Mouse (Mus musculus) CH12F3 (cell line): ENCODE data around the gene Pdcd6.

ENCODE experiments used
- in situ Hi-C: fragments of 300-500 bp; cut with MboI; formaldehyde crosslinking; loops from 2 replicates; pipeline ENCODE4 v1.14.3; 2020; ENCODE audit warnings: low sequenced_read_pairs

Pdcd6 gene

DNA sequence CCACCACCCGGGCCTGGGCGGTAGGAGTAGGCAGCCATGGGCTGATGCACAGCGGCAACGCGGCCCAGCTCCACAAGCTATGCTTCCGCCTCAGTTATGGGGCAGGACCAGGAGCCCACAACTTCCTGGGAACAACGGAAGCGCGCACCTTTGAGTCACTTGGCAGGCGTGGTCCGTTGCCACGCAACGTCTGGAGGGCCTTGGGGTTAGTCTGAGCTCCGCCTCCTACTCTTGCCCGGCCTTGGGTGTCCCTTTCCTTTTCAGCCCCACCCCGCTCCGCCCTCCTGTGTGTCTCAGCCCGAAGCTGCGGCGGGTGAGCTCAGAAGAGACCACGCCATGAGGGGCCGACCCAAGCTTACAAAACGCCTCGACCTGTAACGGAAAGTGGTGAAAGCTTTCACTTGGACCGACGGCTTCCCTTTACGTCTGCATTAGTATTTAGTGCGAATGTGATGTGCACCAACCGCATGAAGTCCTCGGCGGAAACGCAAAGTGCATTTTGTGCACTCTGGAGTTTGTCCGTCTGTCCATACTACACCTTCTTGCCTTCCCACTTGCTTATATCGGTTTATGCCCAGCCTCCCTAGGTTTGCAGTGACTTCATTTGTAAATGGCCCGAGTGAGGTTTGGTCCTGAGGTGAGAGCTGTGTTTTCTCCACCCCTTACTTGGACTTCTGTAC is at the start of gene Pdcd6:
Gene Pdcd6 (minus strand): TSS at position 411 of the 680 bp plus-strand sequence.
- in situ Hi-C loops = no loop called here

DNA sequence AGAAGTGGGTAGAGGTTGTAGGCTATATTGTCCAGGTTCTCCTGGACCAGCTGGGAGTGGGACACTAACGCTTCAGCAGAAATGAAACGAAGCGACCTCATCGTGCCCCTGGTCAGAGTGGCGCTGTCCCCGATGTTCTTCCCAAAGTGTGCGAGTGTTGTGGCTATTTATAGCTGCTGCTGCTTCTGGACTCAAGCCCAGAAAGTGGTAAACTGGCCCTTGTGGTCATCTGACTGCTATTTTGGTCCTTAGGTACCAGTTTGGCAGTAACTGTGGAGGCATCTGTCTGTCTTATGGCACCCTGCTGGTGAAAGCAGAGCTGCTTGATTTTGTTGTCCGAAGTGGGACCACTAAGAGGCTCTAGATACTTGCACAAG is 46.5 kb upstream of the Pdcd6 start, which contains the start of gene Lrrc14b:
Gene Lrrc14b (minus strand): TSS at position 147 of the 377 bp plus-strand sequence.
- in situ Hi-C loops = no loop called here

DNA sequence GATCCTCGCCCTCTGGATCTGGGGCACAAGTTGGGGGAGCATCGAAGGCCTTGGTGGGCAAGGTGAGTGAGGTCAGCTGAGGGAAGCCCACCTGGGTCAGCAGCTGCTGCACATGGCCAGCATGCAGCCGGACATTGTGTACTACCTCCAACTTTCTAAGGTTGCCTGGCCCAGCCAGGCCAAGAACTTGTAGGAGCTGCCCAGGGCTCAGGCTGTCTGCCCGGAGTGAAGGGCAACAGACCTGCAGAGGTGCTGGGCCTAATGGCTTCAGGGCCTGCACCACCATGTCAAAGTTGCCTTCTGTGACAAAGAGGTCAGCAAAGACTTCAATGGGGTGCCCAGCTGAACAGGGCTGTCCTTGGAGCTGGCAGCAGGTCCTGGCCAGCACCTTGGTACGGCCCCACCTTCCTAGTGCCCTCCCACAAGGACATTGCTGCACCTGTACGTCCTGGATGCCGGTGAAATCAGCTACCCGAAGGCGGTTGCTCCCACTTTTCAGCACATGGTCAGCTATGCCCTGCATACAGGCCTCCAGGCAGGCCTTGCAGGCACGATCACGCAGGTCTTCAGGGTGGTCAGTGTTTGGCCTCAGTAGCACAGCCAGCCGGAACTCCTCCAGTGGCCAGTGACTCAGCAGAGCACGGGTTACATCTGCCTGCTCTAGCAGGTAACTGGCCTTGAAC is 45.9 kb upstream of the Pdcd6 start:
- in situ Hi-C loops = no loop called here

DNA sequence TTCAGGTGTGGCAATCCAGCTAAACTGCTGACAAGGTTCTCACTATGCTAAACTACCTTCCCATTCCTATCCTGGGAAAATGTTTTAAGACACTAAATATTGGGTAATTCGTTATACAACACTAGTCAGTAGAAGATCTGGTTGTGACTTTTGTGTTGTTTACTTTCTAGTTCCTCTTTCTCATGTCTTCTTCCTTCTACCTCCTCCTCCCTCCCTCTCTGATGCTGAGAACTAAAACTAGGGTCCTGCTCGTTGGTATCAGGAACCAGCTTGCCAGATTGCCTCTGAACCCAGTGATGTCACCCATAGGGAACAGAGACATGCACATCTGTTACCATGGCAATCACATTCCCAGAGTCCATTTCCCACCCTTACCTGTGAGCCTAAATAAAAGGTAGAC is 44.8 kb upstream of the Pdcd6 start:
- in situ Hi-C loops = no loop called here

DNA sequence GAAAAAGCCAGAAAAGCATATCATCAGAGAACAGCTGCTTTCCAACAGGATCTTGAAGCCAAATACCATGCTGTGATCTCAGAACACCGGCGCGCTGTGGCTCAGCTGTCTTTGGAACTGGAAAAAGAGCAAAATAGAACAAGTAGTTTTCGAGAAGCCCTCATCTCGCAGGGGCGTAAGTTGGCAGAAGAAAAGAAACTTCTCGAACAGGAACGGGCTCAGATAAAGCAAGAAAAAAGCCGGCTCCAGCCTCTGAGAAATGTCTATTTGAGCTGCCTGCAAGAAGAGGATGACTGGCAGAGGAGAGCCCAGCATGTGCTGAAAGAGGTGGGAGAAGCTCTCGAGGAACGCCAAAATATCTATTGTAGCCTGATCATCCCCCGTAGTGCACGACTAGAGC is 39.1 kb upstream of the Pdcd6 start:
- in situ Hi-C loops = no loop called here

DNA sequence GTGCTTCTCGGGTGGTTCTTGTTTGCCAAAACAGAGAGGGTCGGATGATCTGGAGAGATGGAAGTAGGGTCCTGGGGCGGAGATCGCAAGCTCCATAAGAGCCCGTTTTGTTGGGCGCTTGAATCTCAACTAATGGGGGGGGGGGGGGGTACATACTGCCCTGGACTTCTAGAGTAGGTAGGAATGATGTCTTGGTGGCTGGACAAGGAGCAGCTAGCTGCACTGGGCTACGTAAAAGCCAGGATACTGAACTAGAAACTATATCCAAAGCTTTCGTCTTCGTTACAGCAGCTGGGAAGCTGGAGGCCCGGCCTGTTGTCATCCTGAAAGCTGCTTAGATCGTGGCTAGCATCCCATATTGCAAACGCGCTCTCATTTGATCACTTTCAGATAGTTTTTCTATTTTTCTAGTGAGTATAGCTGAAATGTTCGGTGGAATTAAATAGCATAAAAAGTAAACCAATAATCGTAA is 33.1 kb upstream of the Pdcd6 start:
- in situ Hi-C loops = no loop called here

DNA sequence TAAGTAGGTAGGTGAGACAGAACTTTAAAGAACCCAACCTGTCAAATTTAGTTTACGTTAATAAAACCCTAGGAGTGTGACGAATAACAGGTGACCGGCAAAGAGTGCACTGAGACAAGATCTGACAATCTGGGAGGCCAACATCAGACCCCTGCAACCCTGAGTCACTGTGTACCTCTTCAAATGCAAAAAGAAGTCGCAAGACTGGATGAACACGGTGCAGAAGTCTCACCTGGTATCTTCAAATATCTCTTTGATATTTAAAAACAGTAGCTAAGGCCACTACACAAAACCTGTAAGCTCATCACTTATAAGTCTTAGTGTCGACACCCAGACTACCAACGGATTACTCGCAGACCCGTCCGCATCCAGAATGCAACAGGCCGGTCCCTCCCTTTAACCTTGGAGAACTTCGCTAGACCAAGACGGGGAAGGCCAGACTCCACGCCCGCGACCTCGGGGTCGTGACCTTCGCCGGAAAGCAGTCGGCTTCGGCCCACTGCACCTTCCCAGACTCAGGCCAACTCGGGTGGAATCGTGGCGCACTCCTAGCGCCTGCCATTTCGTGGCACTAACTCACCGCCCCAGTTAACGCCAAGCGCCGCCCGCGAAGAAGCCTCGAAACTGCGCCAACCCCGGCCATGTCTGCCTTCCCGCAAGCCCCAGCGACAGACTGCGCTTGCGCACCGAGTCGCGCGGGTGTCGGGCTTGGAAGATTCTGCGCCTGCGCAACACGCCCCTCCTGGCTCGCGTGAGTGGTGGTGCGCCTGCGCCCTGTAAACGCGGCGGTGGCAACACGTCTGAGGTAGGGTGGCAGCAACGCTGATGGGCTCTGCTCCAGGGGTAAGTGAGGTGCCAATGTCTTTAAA is 32.4 kb upstream of the Pdcd6 start, which contains the start of the genes Sdha and Ccdc127:
Gene Sdha (minus strand): TSS at position 715 of the 869 bp plus-strand sequence.
Gene Ccdc127 (plus strand): TSS at position 744 of the 869 bp plus-strand sequence.
- in situ Hi-C loops = loop anchor here (25.0 kb wide), 1 partner anchor 163 kb away; no protein-coding TSS in a partner anchor

DNA sequence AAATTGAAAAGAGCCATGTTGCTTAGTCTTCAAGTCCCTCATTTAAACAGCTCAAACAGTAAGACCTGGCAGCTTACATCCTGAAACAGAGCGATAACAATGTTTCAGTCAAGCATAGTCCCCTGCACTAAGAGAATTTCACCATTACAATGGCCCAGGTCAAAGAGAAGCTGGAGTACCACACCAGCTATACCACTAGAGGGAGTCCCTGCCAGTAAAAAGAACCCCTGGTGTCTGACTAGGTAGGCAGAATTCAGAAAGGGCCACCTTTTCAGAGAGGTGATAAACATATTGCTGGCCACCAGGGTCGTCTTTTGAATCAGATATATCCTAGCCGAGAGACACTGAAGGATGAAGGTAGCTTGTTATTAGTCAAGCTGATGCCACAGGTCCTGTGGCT is 23.7 kb upstream of the Pdcd6 start:
- in situ Hi-C loops = loop anchor here (25.0 kb wide), 1 partner anchor 171 kb away; no protein-coding TSS in a partner anchor

DNA sequence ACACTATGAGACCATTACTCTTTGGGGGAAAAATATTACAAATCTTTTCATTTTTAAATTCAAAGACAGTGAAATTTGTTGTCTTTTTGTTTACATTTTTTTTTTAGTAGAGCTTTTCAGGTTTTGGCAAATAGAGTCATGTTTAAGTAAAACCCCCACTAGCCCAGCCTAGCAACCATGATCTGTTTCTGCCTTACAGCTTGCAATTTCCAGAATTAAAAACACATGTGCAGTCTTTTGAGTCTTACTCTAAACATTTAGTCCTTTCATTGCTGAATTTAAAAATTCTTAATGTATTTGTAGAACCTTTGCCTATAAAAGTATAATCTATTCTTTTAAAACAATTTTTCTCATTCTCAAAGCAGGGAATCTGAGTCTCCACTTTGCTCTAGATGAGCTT is 11.9 kb upstream of the Pdcd6 start:
- in situ Hi-C loops = loop anchor here (25.0 kb wide), 1 partner anchor 183 kb away; no protein-coding TSS in a partner anchor

DNA sequence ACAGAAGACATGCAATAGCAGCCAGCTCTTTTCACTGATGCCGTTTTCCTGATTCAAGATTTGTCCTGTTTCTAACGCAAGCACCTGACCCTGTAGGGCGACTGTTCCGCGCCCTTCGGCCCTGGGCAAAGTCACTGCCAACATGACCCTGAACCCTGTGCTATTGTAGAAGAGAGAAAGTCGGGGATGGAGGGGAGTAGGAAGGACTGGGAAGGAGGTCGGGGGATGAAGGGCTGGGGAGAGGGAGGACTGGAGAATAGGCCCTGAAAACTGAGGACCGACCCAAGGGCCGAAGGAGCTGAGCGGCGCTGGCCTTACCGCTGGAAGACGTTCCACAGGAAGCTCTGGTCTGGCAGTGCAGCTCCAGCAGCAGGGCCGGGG is 601 bp downstream of the Pdcd6 start:
- in situ Hi-C loops = no loop called here

DNA sequence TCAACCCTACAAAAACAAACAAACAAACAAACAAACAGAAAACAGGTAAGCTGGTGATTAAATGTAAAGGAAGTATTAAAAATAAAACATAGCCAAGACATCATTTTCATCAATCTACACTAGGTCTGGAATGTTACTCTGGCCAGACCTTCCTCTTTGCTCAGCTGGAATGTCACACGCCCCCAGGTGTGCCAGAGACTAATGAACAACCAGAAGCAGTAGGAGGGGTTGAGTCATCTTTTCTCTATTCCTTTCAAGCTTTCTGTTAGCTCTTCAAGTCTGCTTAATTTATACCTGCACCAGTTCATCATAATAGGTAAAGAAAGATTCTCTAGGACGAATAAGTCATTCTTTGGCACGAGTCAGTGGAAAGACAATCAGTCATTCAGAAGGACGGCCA is 994 bp downstream of the Pdcd6 start:
- in situ Hi-C loops = no loop called here

DNA sequence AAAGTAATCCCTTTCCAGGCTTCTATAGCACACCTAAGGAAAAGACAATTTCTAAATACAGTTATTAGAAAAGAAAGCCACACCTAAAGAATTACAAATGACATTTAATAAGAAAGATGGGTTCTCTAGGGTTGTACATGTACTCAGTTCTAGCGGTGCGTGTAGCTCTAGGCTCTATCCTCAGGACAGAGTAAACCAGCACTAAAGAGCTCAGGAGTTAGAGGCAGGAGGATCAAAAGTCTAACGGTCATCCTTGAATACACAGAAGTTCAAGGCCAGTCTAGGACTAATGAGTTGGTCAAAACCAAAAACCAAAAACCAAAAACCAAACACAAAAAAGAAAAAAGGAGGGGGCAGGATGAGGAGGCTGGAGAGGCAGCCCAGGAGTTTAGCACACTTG is 2.8 kb downstream of the Pdcd6 start:
- in situ Hi-C loops = no loop called here

DNA sequence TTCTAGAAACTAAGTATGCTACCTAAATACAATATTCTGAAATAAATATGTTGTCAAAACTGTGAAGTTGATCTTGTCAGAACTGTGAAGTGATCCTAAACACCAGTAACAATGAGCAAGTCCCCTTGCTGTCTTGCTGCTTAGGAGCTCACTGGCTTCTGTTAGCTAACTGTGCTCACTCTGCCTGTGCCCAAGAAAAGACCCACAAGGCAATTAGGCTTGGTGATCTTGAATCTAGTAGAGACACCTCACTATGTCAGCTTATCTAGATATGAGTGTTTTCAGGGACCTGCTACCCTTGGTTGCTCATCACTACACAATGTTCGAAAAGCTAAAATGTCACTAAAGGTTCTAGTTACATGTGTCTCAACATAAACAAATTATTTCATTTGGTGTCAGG is 11.6 kb downstream of the Pdcd6 start:
- in situ Hi-C loops = no loop called here

DNA sequence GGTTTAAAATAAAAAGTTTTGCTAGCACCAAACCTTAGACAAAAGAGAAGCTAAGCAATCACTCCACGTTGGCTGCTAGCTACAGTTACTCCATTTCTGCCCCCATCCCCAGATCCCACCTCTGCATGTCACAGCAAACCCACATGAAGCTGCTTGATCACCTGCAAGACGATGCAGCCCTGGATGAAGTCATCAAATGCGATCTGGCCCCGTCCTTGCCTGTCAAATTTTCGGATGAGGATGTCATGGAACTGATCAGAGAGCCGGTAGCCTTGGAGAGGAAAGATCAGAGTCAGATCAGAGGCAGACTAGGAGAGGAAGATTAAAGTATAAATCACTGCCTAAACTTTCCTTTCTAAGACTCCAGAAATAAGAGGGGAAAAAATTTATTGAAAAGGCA is 12.0 kb downstream of the Pdcd6 start:
- in situ Hi-C loops = no loop called here

DNA sequence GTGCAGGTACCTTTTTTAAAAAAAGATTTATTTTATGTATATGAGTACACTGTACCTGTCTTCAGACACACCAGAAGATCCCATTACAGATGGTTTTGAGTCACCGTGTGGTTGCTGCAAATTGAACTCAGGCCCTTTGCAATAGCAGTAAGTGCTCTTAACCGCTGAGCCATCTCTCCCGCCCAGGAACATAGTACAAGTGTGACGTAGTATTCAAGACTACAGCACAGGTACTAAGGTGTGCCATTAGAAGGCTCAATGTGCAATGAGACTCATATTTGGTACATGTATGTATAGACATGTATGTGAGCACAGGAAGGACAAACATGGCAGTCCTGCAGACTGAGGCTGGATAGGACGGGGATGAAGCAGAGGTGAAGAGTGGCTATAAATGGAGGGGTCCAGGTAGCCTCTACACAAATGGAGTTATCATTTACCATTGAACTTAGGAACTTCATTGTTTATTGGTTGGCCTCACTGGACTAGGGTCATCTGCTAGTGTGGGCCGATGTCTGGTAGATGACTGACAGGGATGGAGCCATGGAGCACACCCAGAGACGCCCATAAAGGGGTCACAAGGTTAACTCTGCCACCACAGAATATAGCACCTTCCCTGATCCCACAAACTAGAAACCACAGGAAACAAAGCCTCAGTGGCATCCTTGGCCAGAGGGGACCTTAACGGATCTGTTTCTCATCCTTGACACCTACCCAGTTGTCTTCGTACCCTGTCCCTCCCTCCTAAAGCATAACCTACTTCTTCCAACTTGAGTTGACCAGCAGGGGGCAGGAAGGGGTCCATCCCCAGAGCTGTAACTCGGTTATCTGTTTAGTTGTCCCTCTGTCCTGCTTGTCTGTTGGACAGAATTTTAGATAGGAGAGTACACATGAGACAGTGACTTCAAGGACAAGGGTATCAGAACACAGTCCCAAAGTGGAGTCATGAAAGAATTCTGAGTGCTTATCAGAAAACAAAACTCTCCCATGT is 15.0 kb downstream of the Pdcd6 start:
- in situ Hi-C loops = loop anchor here (5.0 kb wide), 2 partner anchors 110 to 205 kb away; no protein-coding TSS in a partner anchor

DNA sequence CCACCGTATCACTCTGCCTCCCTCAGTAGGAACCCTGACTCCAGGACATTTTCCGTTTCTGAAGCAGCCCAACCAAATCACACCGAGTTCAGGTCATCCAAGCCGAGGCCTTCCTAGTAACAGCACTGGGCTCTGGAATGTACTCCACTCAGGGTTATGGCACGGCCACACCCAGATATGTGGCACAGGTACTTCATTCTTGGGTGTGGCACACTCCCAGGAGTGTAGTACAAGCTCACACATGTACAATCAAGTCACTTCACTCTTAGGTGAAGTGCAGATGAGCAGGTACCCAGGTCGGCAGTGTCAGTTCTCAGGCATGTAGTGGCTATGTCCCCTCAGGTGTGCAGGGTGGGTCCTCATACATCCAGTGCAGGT is 15.8 kb downstream of the Pdcd6 start:
- in situ Hi-C loops = loop anchor here (5.0 kb wide), 2 partner anchors 109 to 204 kb away; no protein-coding TSS in a partner anchor

DNA sequence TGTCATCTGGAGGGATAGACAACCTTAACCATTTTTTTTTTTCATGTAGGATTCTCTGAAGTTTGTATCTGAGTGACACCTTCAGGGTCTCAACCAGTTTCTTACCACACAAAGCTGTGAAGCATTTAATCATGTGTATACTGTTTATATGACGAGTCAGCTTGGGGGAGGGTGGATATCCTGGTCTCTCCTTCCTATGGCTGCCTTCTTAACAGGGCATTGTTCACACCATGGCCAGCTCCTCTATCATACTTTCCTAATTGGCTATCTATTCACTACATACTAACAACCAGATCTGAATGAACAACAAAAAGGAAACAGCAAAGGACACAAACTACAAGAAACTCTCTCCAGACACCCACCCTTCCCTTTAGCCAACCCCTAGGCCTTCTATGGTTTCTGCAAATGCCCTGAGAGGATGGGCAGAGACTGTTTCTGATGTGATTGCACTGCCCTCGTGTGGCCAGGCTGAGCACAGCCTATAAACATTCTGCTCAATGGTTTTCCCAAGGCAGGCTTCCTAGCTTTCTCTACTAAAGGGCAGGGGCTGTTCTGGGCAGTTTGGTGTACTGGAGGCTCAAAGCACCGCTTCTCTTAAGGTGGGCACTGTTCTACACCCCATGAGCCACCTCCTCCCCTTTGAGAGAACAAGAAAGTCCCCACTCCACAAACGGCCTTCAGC is 16.3 kb downstream of the Pdcd6 start:
- in situ Hi-C loops = loop anchor here (5.0 kb wide), 2 partner anchors 109 to 204 kb away; no protein-coding TSS in a partner anchor

DNA sequence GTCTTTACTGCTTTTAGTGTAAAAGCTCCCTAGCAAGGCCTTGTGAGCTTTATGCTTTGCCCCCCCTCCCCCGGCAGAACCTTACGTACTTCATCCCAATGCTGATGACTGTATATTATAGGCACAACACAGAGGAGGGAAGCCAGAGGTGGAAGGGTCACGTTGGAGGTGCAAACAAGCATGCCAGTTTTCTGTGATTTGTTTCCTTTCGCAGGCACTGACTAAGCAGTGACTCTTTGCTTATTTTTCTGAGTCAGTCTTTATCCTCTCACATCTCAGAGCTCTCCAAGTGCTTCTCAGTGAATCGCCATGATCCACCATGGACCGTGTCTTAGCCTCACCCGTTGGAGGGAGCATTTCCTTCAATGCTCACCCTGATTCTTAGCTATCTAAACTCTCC is 21.0 kb downstream of the Pdcd6 start:
- in situ Hi-C loops = loop anchor here (25.0 kb wide), 1 partner anchor 334 kb away; the partner anchor contains the start of gene Zdhhc11

DNA sequence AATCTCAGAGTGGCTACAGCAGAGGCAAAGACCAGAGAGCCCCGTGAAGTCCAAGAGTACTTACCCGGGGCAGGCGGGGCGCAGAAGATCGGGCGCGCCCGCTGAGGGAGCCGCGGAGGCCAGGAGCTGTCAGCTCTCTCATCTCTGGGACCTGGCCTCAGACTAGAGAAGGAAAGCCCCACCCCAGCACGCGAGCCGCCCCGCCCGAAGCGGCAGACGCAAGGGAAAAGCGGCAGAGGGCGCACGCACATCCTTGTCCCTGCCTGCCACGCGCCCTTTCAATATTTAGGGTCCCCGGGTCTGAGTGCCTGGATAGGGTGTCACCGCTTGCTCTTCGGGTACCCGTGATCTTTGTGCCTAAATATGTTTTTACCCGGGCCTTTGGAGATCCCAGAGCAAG is 25.2 kb downstream of the Pdcd6 start, which contains the start of gene Ahrr:
Gene Ahrr (minus strand): TSS at position 165 of the 400 bp plus-strand sequence.
- in situ Hi-C loops = loop anchor here (25.0 kb wide), 1 partner anchor 330 kb away; the partner anchor contains the start of gene Zdhhc11
